Mouse (Mus musculus) urinary bladder, postnatal 14 days (tissue): ENCODE results near the gene Cyp2d12.
"Not testable (repeated sequence)": the region's sequence is repeated elsewhere in the genome, so short reads cannot be mapped to it uniquely, and the experiment has no call there.

Source experiments
- DNase-seq: peaks from one replicate; pipeline ENCODE4 v3.0.0; 2021; ENCODE audit warnings: low spot score

Gene Cyp2d12

GRCm38 (mm10) chr15:82554531-82555230 lies at the start of gene Cyp2d12:
Gene Cyp2d12 (plus strand): TSS chr15:82555072.
- DNase-seq = no peak

GRCm38 (mm10) chr15:82506971-82507370 lies 47.9 kb upstream of the Cyp2d12 start:
- DNase-seq = no peak

- not testable (repeated sequence) for DNase-seq
Measured at GRCm38 (mm10) chr15:82507740-82508139, 47.1 kb upstream of the Cyp2d12 start.

GRCm38 (mm10) chr15:82509495-82509894 lies 45.4 kb upstream of the Cyp2d12 start:
- not testable (repeated sequence) for DNase-seq

- DNase-seq = not testable (repeated sequence)
Measured at GRCm38 (mm10) chr15:82510500-82510899, 44.4 kb upstream of the Cyp2d12 start.

GRCm38 (mm10) chr15:82512111-82512510 lies 42.8 kb upstream of the Cyp2d12 start:
- not testable (repeated sequence) for DNase-seq

GRCm38 (mm10) chr15:82516174-82516573 lies 38.7 kb upstream of the Cyp2d12 start:
- not testable (repeated sequence) for DNase-seq

GRCm38 (mm10) chr15:82527371-82527770 lies 27.5 kb upstream of the Cyp2d12 start:
- not testable (repeated sequence) for DNase-seq

GRCm38 (mm10) chr15:82532721-82533120 lies 22.2 kb upstream of the Cyp2d12 start:
- not testable (repeated sequence) for DNase-seq

- not testable (repeated sequence) for DNase-seq
Measured at GRCm38 (mm10) chr15:82542976-82543375, 11.9 kb upstream of the Cyp2d12 start.

- DNase-seq = not testable (repeated sequence)
Measured at GRCm38 (mm10) chr15:82544561-82544960, 10.3 kb upstream of the Cyp2d12 start.

GRCm38 (mm10) chr15:82547753-82548152 lies 7.1 kb upstream of the Cyp2d12 start:
- DNase-seq = not testable (repeated sequence)

GRCm38 (mm10) chr15:82553211-82553610 lies 1.7 kb upstream of the Cyp2d12 start:
- DNase-seq = not testable (repeated sequence)

- DNase-seq = no peak
Measured at GRCm38 (mm10) chr15:82572856-82573255, 18.0 kb downstream of the Cyp2d12 start.

- DNase-seq = no peak
Measured at GRCm38 (mm10) chr15:82579071-82579470, 24.2 kb downstream of the Cyp2d12 start.

- DNase-seq = no peak
Measured at GRCm38 (mm10) chr15:82582621-82583020, 27.7 kb downstream of the Cyp2d12 start.
